Mouse (Mus musculus) ES-Bruce4 (cell line): ENCODE measurements around the gene Bmpr2. TPM values are rescaled to one million over a fixed set of nuclear protein-coding genes. Genes with fewer than 3 reads are reported as not detected.

Source experiments
- H3K27ac ChIP-seq: 2 replicates; pipeline ENCODE4 v1.5.1; 2012; ENCODE audit warnings: low read length, inconsistent platforms; ENCODE audit not compliant: insufficient read depth
- H3K27me3 ChIP-seq: 2 replicates; pipeline ENCODE4 v1.6.1; 2012; ENCODE audit warnings: mild to moderate bottlenecking, low read length, inconsistent platforms; ENCODE audit not compliant: control insufficient read depth, poor library complexity, insufficient read depth, severe bottlenecking
- H3K36me3 ChIP-seq: 2 replicates; pipeline ENCODE4 v1.6.1; 2012; ENCODE audit warnings: inconsistent platforms, mild to moderate bottlenecking, low read length, moderate library complexity; ENCODE audit not compliant: control insufficient read depth, poor library complexity, insufficient read depth, severe bottlenecking
- H3K4me1 ChIP-seq: one replicate; pipeline ENCODE4 v1.8.1; 2011; ENCODE audit warnings: low read length; ENCODE audit not compliant: control insufficient read depth, insufficient read depth
- H3K4me3 ChIP-seq: 2 replicates; pipeline ENCODE4 v1.5.1; 2011; ENCODE audit warnings: low read depth, mild to moderate bottlenecking, low read length
- H3K9ac ChIP-seq: 2 replicates; pipeline ENCODE4 v1.6.1; 2012; ENCODE audit warnings: low read depth, mild to moderate bottlenecking, inconsistent platforms; ENCODE audit not compliant: poor library complexity, severe bottlenecking
- H3K9me3 ChIP-seq: replicated peaks from 2 replicates; pipeline ENCODE4 v1.6.1; 2012; ENCODE audit warnings: mild to moderate bottlenecking, low read length, inconsistent platforms; ENCODE audit not compliant: control insufficient read depth, poor library complexity, insufficient read depth, severe bottlenecking
- CTCF ChIP-seq: IDR thresholded peaks from one replicate; pipeline ENCODE4 v1.8.1; 2011; ENCODE audit warnings: low read depth, low read length
- EP300 ChIP-seq: IDR thresholded peaks from 2 replicates; pipeline ENCODE4 v1.6.1; 2011; ENCODE audit warnings: low read depth, low read length; ENCODE audit not compliant: insufficient read depth
- POLR2A ChIP-seq: IDR thresholded peaks from one replicate; pipeline ENCODE4 v1.8.1; 2011; ENCODE audit warnings: low read length; ENCODE audit not compliant: insufficient read depth
- polyA plus RNA-seq: library from polyadenylated mRNA; stranded (reverse); fragments of >200 nt; gene quantifications from 2 replicates; pipeline ENCODE4 v1.2.4, GENCODE M21; 2011; ENCODE audit warnings: low read depth; ENCODE audit not compliant: missing spikeins, insufficient read depth, insufficient read length

Gene Bmpr2
- polyA plus RNA-seq, 1 experiment = 28.5 TPM

GRCm38 (mm10) chr1:59833723-59834122, 70.5 kb downstream of the Bmpr2 start:
- Histone ChIP-seq H3K4me1 (no peaks in the 10 kb centered on the region), H3K27ac (no peak overlapping the region), H3K36me3 (no peaks in the 10 kb centered on the region), H3K9ac (no peak overlapping the region), H3K4me3 (no peak overlapping the region), H3K27me3 (no peaks in the 10 kb centered on the region), H3K9me3 (no peaks in the 10 kb centered on the region)
- TF ChIP-seq CTCF (no peak), POLR2A (no peak), EP300 (no peak)

- Histone ChIP-seq H3K27me3 (no peaks in the 10 kb centered on the region), H3K9me3 (no peaks in the 10 kb centered on the region), H3K4me1 (no peaks in the 10 kb centered on the region), H3K9ac (no peak overlapping the region), H3K27ac (no peak overlapping the region), H3K36me3 (no peaks in the 10 kb centered on the region), H3K4me3 (no peak overlapping the region)
- TF ChIP-seq EP300 (no peak), POLR2A (no peak), CTCF (no peak)
Measured at GRCm38 (mm10) chr1:59848327-59848726, 85.1 kb downstream of the Bmpr2 start.

GRCm38 (mm10) chr1:59859046-59859445, 95.8 kb downstream of the Bmpr2 start:
- Histone ChIP-seq H3K9me3 (no peaks in the 10 kb centered on the region), H3K27ac (no peak overlapping the region), H3K4me3 (no peak overlapping the region), H3K4me1 (no peaks in the 10 kb centered on the region), H3K36me3 (0 out of 2 replicates have a peak, but pooled peaks cover 3% of the 10 kb centered on the region), H3K9ac (no peak overlapping the region), H3K27me3 (no peaks in the 10 kb centered on the region)
- TF ChIP-seq EP300 (no peak), POLR2A (no peak), CTCF (no peak)

GRCm38 (mm10) chr1:59862144-59862543, 98.9 kb downstream of the Bmpr2 start:
- no peak overlapping the region for H3K4me3 ChIP-seq
- H3K9me3 ChIP-seq = no peaks in the 10 kb centered on the region
- H3K27ac ChIP-seq = no peak overlapping the region
- H3K9ac ChIP-seq = no peak overlapping the region
- no peaks in the 10 kb centered on the region for H3K4me1 ChIP-seq
- H3K36me3 ChIP-seq = peaks cover 3% of the 10 kb centered on the region; the same call in 1 of the 2 replicates
- no peaks in the 10 kb centered on the region for H3K27me3 ChIP-seq
- no peak for TF ChIP-seq EP300
- no peak for TF ChIP-seq POLR2A
- TF ChIP-seq CTCF = no peak

- Histone ChIP-seq H3K27me3 (no peaks in the 10 kb centered on the region), H3K9me3 (no peaks in the 10 kb centered on the region), H3K4me3 (no peak overlapping the region), H3K4me1 (no peaks in the 10 kb centered on the region), H3K9ac (no peak overlapping the region), H3K36me3 (peaks cover 11% of the 10 kb centered on the region), H3K27ac (no peak overlapping the region)
- no peak for TF ChIP-seq EP300
- no peak for TF ChIP-seq CTCF
- TF ChIP-seq POLR2A = no peak
Measured at GRCm38 (mm10) chr1:59868041-59868440, 104.8 kb downstream of the Bmpr2 start.

- no peaks in the 10 kb centered on the region for H3K9me3 ChIP-seq
- no peak overlapping the region for H3K9ac ChIP-seq
- no peaks in the 10 kb centered on the region for H3K27me3 ChIP-seq
- H3K36me3 ChIP-seq = no peaks in the 10 kb centered on the region
- no peak overlapping the region for H3K4me3 ChIP-seq
- TF ChIP-seq EP300 = no peak
- no peak for TF ChIP-seq POLR2A
- no peak for TF ChIP-seq CTCF
- no peak overlapping the region for H3K27ac ChIP-seq
- H3K4me1 ChIP-seq = no peaks in the 10 kb centered on the region
Measured at GRCm38 (mm10) chr1:59874023-59874422, 110.8 kb downstream of the Bmpr2 start.
